Mouse (Mus musculus) limb, embryonic 15.5 days (tissue): ENCODE results near the gene Tnnt2. TPM values are rescaled to one million over a fixed set of nuclear protein-coding genes. Genes with fewer than 3 reads are reported as not detected.

Experiments used
- ATAC-seq: fragments of 200-750 bp; cut with Nextera tagmentation; 2 replicates; pipeline ENCODE4 v1.8.0; 2017; ENCODE audit warnings: low read depth, moderate TSS enrichment; ENCODE audit not compliant: insufficient number of reproducible peaks, low FRiP score, low TSS enrichment
- H3K27ac ChIP-seq: fragments of 300-500 bp; sonication (generic); 2 replicates; pipeline ENCODE4 v1.5.1; 2015; ENCODE audit warnings: moderate library complexity, mild to moderate bottlenecking, inconsistent platforms
- H3K27me3 ChIP-seq: fragments of 300-500 bp; sonication (generic); 2 replicates; pipeline ENCODE4 v1.6.1; 2015; ENCODE audit warnings: inconsistent platforms
- H3K36me3 ChIP-seq: fragments of 300-500 bp; sonication (generic); 2 replicates; pipeline ENCODE4 v1.6.1; 2015; ENCODE audit warnings: inconsistent platforms
- H3K4me1 ChIP-seq: fragments of 300-500 bp; sonication (generic); 2 replicates; pipeline ENCODE4 v1.6.1; 2015; ENCODE audit warnings: inconsistent platforms
- H3K4me2 ChIP-seq: fragments of 300-500 bp; sonication (generic); 2 replicates; pipeline ENCODE4 v1.6.1; 2015; ENCODE audit warnings: mild to moderate bottlenecking, inconsistent platforms
- H3K4me3 ChIP-seq: fragments of 300-500 bp; sonication (generic); 2 replicates; pipeline ENCODE4 v1.5.1; 2015; ENCODE audit warnings: mild to moderate bottlenecking, inconsistent platforms
- H3K9ac ChIP-seq: fragments of 300-500 bp; sonication (generic); 2 replicates; pipeline ENCODE4 v1.6.1; 2015; ENCODE audit warnings: inconsistent platforms
- H3K9me3 ChIP-seq: fragments of 300-500 bp; sonication (generic); 2 replicates; pipeline ENCODE4 v1.6.1; 2016; ENCODE audit warnings: inconsistent platforms
- WGBS: fragments of 180-500 bp; shearing (Covaris S2); methylation state at CpG from one replicate; pipeline ENCODE4 v1.1.7; 2015; 5-methylcytosine and 5-hydroxymethylcytosine counted together
- polyA plus RNA-seq: library from polyadenylated mRNA; unstranded; fragments of >200 nt; fragmentation: Nextera tagmentation; extraction: Ambion mirVana; gene quantifications from 2 replicates; pipeline ENCODE4 v1.2.1, GENCODE M21; 2015

The Tnnt2 gene
- polyA plus RNA-seq, result 87.0 and 226 TPM in 2 replicates

DNA sequence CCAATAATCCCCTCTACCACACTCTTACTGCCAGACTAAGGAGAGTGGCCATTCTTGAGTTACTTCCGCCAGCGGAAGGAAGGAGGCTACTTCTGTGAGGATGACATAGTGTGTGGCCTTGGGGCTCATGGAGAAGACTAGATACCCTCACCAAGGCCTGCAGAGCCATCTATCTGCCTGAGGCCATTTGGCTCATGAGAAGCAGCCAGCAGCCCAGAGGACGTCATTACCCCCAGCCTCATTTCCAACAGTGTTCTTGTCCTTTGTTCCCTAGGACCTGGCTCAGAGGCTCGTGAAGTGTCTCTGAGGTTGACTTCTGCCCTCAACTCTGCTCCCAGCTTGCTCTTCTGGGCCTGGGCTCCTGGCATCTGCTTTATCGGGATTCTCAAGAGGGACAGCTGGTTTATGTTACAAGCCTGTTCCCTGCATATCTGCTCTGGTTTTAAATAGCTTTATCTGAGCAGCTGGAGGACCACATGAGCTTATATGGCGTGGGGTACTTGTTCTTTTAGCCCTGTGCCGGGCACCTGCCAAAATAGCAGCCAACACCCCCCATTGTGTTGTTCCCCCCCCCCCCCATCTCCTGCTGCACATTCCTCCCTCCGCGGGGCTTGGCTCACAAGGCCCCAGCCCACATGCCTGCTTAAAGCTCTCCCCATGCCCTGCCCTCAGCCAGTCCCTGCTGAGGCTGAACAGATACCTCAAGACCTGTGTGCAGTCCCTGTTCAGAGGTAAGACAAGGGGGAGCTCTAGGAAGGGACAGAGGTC is at the start of gene Tnnt2:
TSS of gene Tnnt2 (plus strand) at position 639 of the 768 bp plus-strand sequence.
- H3K4me2 ChIP-seq, result no peak within 1 kb of the TSS
- H3K27ac ChIP-seq, result peak within 1 kb of the TSS; percentile 8; the same call in 1 of the 2 replicates
- H3K4me3 ChIP-seq, result 0 out of 2 replicates have a peak within 1 kb of the TSS, but pooled peaks have one; percentile 5
- no peak within 1 kb of the TSS for H3K9ac ChIP-seq
- 32% methylated on average over 9 of the region's 9 CpGs for WGBS
- ATAC-seq, result peak; percentile 48
- H3K9me3 ChIP-seq, result no peaks in the 10 kb centered on the region
- H3K27me3 ChIP-seq, result no peaks in the 10 kb centered on the region
- peaks cover 18% of the 10 kb centered on the region; the same call in 1 of the 2 replicates for H3K4me1 ChIP-seq
- no peaks in the 10 kb centered on the region for H3K36me3 ChIP-seq

DNA sequence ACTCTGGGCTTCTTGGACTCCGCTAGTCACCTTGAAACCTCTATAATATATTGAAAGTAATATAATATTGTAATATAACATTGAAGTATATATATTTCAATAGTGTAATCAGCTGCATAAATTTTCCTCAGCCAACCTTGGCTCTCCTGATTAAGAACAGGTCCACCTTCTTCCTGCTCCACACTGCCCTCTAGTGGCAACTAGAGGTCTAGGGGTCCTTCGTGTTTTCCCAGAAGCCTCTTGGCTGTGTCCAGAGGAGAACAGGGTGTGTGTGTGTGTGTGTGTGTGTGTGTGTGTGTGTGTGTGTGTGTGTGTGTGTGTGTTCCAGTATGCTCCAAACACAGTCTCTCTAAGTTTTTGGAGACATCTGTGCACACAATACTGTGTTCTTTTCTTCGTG is 48.4 kb upstream of the Tnnt2 start:
- H3K9me3 ChIP-seq, result no peaks in the 10 kb centered on the region
- WGBS, result 44% methylated on average over 3 of the region's 3 CpGs
- ATAC-seq, result no peak
- H3K4me3 ChIP-seq, result no peak overlapping the region
- H3K27ac ChIP-seq, result no peak overlapping the region
- no peak overlapping the region for H3K9ac ChIP-seq
- H3K27me3 ChIP-seq, result no peaks in the 10 kb centered on the region
- H3K36me3 ChIP-seq, result no peaks in the 10 kb centered on the region
- no peak overlapping the region for H3K4me2 ChIP-seq
- H3K4me1 ChIP-seq, result peaks cover 9% of the 10 kb centered on the region; the same call in 1 of the 2 replicates

DNA sequence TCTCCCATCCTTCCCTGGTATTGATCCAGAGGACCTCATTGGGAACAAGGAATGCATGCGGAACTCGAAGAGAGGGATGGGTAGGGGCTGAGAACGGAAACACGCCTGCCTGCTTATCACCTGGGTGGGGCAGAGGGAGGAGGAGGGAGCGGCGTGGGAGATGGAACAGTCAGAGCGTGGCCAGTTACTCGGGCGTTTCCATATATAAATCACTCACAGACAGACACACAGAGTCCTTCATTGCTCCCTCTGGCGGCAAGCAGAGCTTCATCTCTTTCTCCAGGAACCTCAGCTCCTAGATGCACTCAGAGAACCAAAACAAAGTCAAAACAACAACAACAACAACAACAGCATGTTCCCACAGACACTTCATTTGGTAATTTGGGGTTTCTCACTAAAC is 47.4 kb upstream of the Tnnt2 start:
- peaks cover 15% of the 10 kb centered on the region for H3K4me1 ChIP-seq
- no peaks in the 10 kb centered on the region for H3K27me3 ChIP-seq
- H3K9ac ChIP-seq, result no peak overlapping the region
- H3K9me3 ChIP-seq, result no peaks in the 10 kb centered on the region
- no peaks in the 10 kb centered on the region for H3K36me3 ChIP-seq
- H3K4me3 ChIP-seq, result no peak overlapping the region
- H3K27ac ChIP-seq, result no peak overlapping the region
- H3K4me2 ChIP-seq, result no peak overlapping the region
- WGBS, result 22% methylated on average over 10 of the region's 10 CpGs
- ATAC-seq, result no peak

DNA sequence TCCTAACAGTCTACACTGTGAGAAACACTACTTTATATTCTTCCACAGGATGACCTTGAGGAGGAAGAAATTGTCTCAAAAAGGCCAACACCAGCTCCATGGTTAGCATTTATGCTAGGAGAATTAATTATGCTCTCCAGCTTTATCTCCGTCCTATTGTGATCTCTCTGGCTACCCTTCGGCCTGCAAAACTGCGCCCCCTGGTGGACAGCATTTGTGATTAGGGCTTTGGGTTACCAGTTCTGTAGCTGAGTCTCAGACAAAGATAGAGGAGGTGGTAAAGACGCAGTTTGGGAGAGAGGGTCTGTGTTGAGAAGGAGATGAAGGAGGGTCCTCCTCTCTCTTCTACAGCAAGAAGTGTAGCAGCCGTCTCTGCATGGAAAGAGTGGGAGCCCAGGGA is 46.3 kb upstream of the Tnnt2 start:
- Histone ChIP-seq H3K36me3 (no peaks in the 10 kb centered on the region), H3K4me1 (peaks cover 26% of the 10 kb centered on the region), H3K9ac (no peak overlapping the region), H3K9me3 (no peaks in the 10 kb centered on the region), H3K27me3 (no peaks in the 10 kb centered on the region), H3K4me3 (no peak overlapping the region), H3K4me2 (no peak overlapping the region), H3K27ac (no peak overlapping the region)
- 13% methylated on average over 5 of the region's 5 CpGs for WGBS
- no peak for ATAC-seq

DNA sequence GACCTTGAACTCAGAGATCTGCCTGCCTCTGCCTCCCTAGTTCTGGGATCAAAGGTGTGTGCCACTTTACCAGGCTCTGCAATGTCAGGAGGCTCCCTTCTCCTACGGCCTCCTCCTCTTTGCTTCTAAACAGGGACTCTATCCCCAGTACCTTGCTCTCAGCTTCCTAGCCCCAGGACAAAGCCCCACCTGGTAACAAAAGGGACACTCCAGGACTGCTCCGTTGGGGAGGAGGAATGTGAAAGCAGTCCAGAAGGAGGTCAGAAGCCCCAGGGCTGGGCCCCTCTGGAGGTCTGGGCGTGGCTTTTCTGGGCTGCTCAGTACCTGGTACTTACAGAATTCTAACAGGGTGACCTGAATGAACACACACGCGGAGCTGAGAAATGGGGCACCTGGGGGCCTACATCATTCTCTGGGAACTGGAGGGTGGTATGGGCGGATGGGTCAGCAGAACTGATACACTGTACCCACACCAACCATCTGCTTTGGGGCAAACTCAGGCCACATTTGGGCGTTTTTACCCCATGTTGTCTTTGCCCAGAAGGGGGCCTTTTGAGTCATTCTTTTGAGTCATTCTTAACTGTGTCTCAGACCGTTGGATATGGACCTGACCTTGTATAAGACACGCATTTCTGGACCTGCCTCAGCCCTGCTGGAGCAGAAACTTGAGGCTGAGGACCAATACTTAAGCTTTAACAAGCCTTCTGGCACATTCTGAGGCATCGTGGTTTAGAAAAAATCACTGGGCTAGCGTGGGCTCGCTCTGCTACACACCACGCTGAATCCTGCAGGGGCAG is 43.8 kb upstream of the Tnnt2 start:
- H3K4me3 ChIP-seq, result no peak overlapping the region
- ATAC-seq, result no peak
- WGBS, result 62% methylated on average over 13 of the region's 13 CpGs
- no peak overlapping the region for H3K9ac ChIP-seq
- H3K27ac ChIP-seq, result peak overlapping the region; percentile 40; the same call in 1 of the 2 replicates
- no peaks in the 10 kb centered on the region for H3K9me3 ChIP-seq
- peaks cover 27% of the 10 kb centered on the region for H3K4me1 ChIP-seq
- no peak overlapping the region for H3K4me2 ChIP-seq
- no peaks in the 10 kb centered on the region for H3K36me3 ChIP-seq
- H3K27me3 ChIP-seq, result no peaks in the 10 kb centered on the region

DNA sequence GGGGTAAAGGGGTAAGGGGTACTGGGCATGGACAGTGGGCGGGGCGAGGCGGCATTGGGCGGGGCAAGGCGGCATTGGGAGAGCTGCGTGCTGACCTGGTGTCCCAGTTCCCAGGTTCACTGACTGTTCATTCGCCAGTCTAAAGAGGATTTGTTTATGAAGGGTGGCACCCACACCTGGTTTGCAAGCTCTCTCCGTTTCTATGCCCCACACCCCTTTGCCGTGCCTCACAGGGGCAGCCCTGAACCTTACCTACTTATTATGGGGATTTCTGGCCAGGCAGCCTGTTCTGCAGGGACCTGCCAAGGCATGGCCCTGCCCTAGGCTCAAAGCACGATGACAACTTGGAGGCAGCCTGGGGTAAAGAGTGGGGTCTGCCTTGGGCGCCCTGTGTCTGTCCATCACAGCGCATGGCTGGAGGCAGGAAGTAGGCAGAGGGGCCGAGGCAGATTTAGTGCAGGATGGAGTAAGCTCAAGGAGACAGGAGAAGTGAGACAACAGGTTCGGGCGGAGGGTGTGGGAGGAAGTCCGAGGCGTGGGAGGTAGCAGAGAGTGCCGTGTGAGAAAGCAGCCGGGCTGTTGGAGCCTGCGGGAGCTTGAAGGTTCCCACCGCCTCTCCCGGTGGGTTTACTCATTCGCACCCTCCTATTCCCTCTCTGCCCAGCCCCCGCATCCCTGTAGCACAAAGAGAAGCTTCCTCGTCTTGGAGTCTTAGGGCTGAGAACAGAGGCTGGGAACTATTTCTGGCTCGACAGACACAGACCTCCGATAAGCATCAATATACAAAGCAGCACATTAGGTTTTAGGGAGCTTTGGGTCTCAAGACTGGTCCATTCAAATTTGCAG is 42.6 kb upstream of the Tnnt2 start:
- Histone ChIP-seq H3K4me3 (peak overlapping the region; percentile 18), H3K4me1 (peaks cover 21% of the 10 kb centered on the region), H3K9ac (peak overlapping the region; percentile 31; the same call in 1 of the 2 replicates), H3K36me3 (no peaks in the 10 kb centered on the region), H3K4me2 (peak overlapping the region; percentile 40), H3K27me3 (no peaks in the 10 kb centered on the region), H3K27ac (peak overlapping the region; percentile 68), H3K9me3 (no peaks in the 10 kb centered on the region)
- no peak for ATAC-seq
- WGBS, result 13% methylated on average over 27 of the region's 27 CpGs

DNA sequence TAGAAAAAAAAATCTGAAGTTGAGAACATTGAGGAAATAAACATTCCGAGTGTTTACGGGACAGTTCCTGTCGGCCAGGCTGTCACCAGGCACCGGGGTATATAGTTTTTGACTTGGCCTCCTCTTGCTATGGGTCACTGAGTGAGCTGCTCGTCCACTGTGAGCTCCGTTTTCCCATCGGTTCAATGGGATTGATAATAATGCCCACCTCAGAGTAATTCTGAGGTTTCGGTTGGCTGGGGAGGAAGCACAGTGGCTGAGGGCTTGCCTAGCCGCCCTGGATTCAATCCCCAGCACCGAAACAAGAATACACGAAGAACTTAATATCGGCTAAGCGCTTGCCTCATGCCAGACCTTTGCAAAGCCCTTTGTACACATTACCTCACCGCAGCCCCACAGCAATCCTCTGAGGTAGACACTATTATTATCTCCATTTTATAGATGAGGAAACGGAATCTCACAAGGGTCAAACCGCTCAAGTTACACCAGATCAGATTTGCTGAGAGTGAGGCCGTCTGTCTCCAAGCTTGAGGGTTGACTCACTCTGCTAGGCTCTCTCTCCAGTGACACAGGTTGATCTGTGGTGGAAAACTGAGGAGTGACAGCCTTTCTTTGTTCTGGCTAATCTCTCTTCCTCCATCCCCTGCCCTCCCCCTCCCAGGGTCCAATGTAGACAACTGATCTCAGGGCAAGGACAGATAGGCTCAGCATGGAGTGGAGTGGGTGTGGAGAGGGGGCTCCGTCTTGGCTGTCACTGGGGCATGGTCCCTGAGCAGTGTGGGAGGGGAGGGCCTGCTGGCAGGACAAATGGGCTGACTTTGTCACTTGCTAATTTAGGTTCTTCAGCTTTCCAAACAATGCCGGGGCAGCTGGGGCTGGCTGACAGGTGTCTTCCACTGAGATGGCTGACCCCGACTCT is 41.7 kb upstream of the Tnnt2 start:
- ATAC-seq, result peak; percentile 57; the same call in 1 of the 2 replicates
- H3K9ac ChIP-seq, result no peak overlapping the region; the same call in 1 of the 2 replicates

DNA sequence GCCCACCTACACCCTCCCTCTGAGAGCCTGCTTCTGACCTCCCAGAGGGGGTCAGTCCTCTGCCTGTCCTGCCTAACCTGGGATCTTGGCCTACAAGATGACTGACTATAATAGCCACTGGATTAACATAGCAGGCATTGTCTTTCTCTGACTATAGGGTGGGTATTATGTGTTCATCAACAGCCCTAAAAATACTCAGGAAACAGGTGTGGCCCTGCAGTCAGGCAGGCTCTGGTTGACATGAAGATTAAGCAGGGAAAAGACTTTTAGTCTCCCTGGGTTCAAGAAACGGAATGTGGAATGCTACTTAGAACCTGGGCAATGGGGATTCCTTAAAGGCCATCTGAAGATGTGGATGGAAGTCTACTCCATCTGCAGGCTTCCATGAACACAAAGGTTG is 37.7 kb upstream of the Tnnt2 start:
- WGBS, result 67% methylated on average over 1 of the region's 1 CpGs
- Histone ChIP-seq H3K4me2 (no peak overlapping the region), H3K27me3 (no peaks in the 10 kb centered on the region), H3K36me3 (no peaks in the 10 kb centered on the region), H3K4me1 (peaks cover 30% of the 10 kb centered on the region), H3K4me3 (no peak overlapping the region), H3K9me3 (no peaks in the 10 kb centered on the region), H3K9ac (no peak overlapping the region), H3K27ac (peak overlapping the region; percentile 60)
- no peak for ATAC-seq

More for the DNA sequence above, 41.7 kb upstream of the Tnnt2 start:
- H3K4me3 ChIP-seq, result peak overlapping the region; percentile 18
- H3K9me3 ChIP-seq, result no peaks in the 10 kb centered on the region
- H3K4me2 ChIP-seq, result peak overlapping the region; percentile 40
- 31% methylated on average over 20 of the region's 20 CpGs for WGBS
- peaks cover 24% of the 10 kb centered on the region for H3K4me1 ChIP-seq
- H3K36me3 ChIP-seq, result no peaks in the 10 kb centered on the region
- H3K27ac ChIP-seq, result peak overlapping the region; percentile 68
- no peaks in the 10 kb centered on the region for H3K27me3 ChIP-seq

DNA sequence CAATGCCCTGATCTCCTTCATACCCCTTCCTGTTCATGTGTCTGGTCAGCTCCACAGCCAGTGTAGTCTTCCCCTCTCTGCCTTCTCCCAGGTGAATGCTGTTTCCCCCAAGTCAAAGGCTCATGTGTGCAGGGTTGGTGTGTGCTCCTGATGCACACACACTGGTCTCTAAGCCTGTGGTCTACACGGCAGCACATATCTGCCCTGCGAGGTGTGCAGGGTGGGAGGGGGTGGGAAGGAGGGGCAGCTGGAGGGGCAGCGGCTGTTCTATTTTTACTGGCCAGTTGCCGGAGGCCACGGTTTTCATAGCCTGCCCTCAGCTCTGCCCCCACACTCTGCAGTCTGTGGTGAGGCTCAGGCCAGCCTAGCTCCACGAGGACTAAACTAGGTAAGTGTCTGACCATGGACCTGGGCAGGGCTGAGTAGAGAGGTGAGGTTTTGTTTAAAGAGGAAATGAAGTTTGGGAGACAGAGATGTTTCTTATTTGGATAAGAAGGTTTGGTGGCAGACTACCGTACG is 37.0 kb upstream of the Tnnt2 start:
- no peaks in the 10 kb centered on the region for H3K27me3 ChIP-seq
- H3K4me3 ChIP-seq, result peak overlapping the region; percentile 13; the same call in 1 of the 2 replicates
- no peak overlapping the region for H3K9ac ChIP-seq
- peaks cover 23% of the 10 kb centered on the region for H3K4me1 ChIP-seq
- H3K36me3 ChIP-seq, result no peaks in the 10 kb centered on the region
- no peak overlapping the region for H3K4me2 ChIP-seq
- H3K27ac ChIP-seq, result peak overlapping the region; percentile 60
- ATAC-seq, result no peak
- WGBS, result 37% methylated on average over 8 of the region's 8 CpGs
- H3K9me3 ChIP-seq, result no peaks in the 10 kb centered on the region

DNA sequence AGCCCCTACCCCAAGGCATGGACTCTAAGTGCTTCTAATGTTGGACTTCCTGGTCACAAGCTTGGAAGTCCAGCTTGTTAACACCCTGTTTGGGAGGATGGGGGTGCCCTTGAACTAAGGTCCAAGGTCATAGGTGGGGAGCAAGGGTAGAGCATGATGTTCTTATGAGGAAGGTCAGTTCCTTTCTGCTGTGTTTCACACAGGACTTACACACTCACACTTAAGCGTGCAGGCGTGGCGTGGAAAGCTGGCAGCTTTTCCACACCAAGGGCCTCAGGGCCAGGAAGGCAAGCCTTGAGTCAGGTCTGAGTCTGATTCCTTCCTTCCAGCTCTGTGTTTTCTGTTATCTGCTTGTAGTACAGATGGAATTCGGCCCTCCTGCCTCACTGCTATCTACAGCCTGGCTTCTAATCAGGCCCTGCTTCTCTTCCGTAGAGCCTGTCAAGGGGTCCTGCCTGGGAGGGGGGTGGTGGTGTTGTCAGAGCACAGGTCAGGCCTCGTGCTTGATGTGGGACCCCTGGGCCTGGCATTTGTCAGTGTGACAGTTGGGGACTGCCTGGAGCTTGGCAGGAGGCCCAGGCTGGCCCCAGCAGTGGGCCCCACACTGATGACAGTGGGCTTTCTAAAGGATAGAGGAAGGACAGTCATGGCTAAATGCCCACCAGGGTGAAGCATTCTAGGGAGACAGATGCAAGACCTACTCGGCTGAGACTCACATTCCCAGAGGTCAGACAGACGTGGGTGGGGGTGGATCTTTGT is 35.8 kb upstream of the Tnnt2 start:
- 38% methylated on average over 8 of the region's 8 CpGs for WGBS
- no peaks in the 10 kb centered on the region for H3K9me3 ChIP-seq
- H3K4me2 ChIP-seq, result no peak overlapping the region
- H3K36me3 ChIP-seq, result no peaks in the 10 kb centered on the region
- no peaks in the 10 kb centered on the region for H3K27me3 ChIP-seq
- 0 out of 2 replicates have a peak overlapping the region, but pooled peaks have one; percentile 13 for H3K4me3 ChIP-seq
- H3K9ac ChIP-seq, result 0 out of 2 replicates have a peak overlapping the region, but pooled peaks have one; percentile 2
- peaks cover 16% of the 10 kb centered on the region for H3K4me1 ChIP-seq
- peak overlapping the region; percentile 27 for H3K27ac ChIP-seq
- peak; percentile 79 for ATAC-seq
